Mouse (Mus musculus): ENCODE data around the gene Zfp975. TPM values are rescaled to one million over a fixed set of nuclear protein-coding genes. Genes with fewer than 3 reads are reported as not detected.
A peak's percentile ranks its signal among the peaks of the same experiment; 100 is the strongest.
"Not testable (repeated sequence)": the region's sequence is repeated elsewhere in the genome, so short reads cannot be mapped to it uniquely, and the experiment has no call there.

The Zfp975 gene
- 3.4 and 3.8 TPM in 2 replicates for polyA plus RNA-seq (2016; fragmentation: Nextera tagmentation; extraction: Ambion mirVana)

- Histone ChIP-seq H3K4me3 (peak within 1 kb of the TSS; percentile 65), H3K27ac (peak within 1 kb of the TSS; percentile 27), H3K4me1 (peaks cover 11% of the 10 kb centered on the region; the same call in 1 of the 2 replicates), H3K4me2 (peak within 1 kb of the TSS; percentile 66), H3K9ac (peak within 1 kb of the TSS; percentile 68)
- WGBS (ENCODE audit: insufficient replicate concordance): under 1% methylated on average over 23 of the region's 23 CpGs
- H3K36me3 ChIP-seq; H3K27me3 ChIP-seq (replicated peaks); H3K9me3 ChIP-seq (replicated peaks): not testable (repeated sequence)
- ATAC-seq: peak; percentile 100
Measured at GRCm38 (mm10) chr7:42692362-42693158, at the start of gene Zfp975. TSS of gene Zfp975 (minus strand) at chr7:42692742.

GRCm38 (mm10) chr7:42738536-42739210 is 46.1 kb upstream of the Zfp975 start:
- H3K4me1 ChIP-seq: no peaks in the 10 kb centered on the region
- no peak overlapping the region for H3K4me3 ChIP-seq
- 64% methylated on average over 10 of the region's 10 CpGs for WGBS (ENCODE audit: insufficient replicate concordance)
- no peaks in the 10 kb centered on the region for H3K27me3 ChIP-seq (replicated peaks)
- no peak overlapping the region for H3K4me2 ChIP-seq
- no peaks in the 10 kb centered on the region for H3K36me3 ChIP-seq
- no peak for ATAC-seq
- H3K9ac ChIP-seq: no peak overlapping the region
- H3K27ac ChIP-seq: no peak overlapping the region
- no peaks in the 10 kb centered on the region; the same call in 1 of the 2 replicates for H3K9me3 ChIP-seq (replicated peaks)

GRCm38 (mm10) chr7:42726917-42727316 is 34.4 kb upstream of the Zfp975 start, which contains the start of gene Gm17067:
TSS of gene Gm17067 (minus strand) at chr7:42727017.
- H3K9ac ChIP-seq; ATAC-seq; H3K9me3 ChIP-seq (replicated peaks); H3K4me3 ChIP-seq; H3K4me2 ChIP-seq; H3K4me1 ChIP-seq; H3K36me3 ChIP-seq; H3K27ac ChIP-seq; H3K27me3 ChIP-seq (replicated peaks): not testable (repeated sequence)
- WGBS (ENCODE audit: insufficient replicate concordance): 64% methylated on average over 4 of the region's 4 CpGs

- H3K9me3 ChIP-seq (replicated peaks); ATAC-seq; H3K36me3 ChIP-seq; H3K27ac ChIP-seq; H3K27me3 ChIP-seq (replicated peaks): not testable (repeated sequence)
- 3% methylated on average over 4 of the region's 4 CpGs for whole genome bisulfite sequencing (ENCODE audit: insufficient replicate concordance)
- Histone ChIP-seq H3K4me1 (peaks cover 11% of the 10 kb centered on the region; the same call in 1 of the 2 replicates), H3K4me3 (peak overlapping the region; percentile 65), H3K9ac (peak overlapping the region; percentile 68), H3K4me2 (peak overlapping the region; percentile 66)
Measured at GRCm38 (mm10) chr7:42693251-42693650, 709 bp upstream of the Zfp975 start.

- not testable (repeated sequence) for H3K27me3 ChIP-seq (replicated peaks); H3K9ac ChIP-seq
- WGBS (ENCODE audit: insufficient replicate concordance): 78% methylated on average over 6 of the region's 6 CpGs
Measured at GRCm38 (mm10) chr7:42680081-42680480, 12.5 kb downstream of the Zfp975 start.

GRCm38 (mm10) chr7:42679646-42680045 is 12.9 kb downstream of the Zfp975 start:
- ATAC-seq; H3K27me3 ChIP-seq (replicated peaks); H3K27ac ChIP-seq; H3K36me3 ChIP-seq; H3K9ac ChIP-seq; H3K4me3 ChIP-seq; H3K4me1 ChIP-seq; H3K4me2 ChIP-seq: not testable (repeated sequence)
- H3K9me3 ChIP-seq (replicated peaks): peaks cover 12% of the 10 kb centered on the region

More at GRCm38 (mm10) chr7:42680081-42680480, 12.5 kb downstream of the Zfp975 start:
- H3K27ac ChIP-seq, ATAC-seq, H3K4me2 ChIP-seq, H3K36me3 ChIP-seq, H3K4me1 ChIP-seq, H3K4me3 ChIP-seq: not testable (repeated sequence)
- H3K9me3 ChIP-seq (replicated peaks): peaks cover 14% of the 10 kb centered on the region

- not testable (repeated sequence) for H3K9me3 ChIP-seq (replicated peaks); H3K27ac ChIP-seq; ATAC-seq; H3K27me3 ChIP-seq (replicated peaks); H3K4me2 ChIP-seq; H3K9ac ChIP-seq; H3K4me3 ChIP-seq; H3K4me1 ChIP-seq
- WGBS (ENCODE audit: insufficient replicate concordance): 70% methylated on average over 5 of the region's 5 CpGs
- peaks cover 24% of the 10 kb centered on the region for H3K36me3 ChIP-seq
Measured at GRCm38 (mm10) chr7:42660140-42660539, 32.4 kb downstream of the Zfp975 start.

- not testable (repeated sequence) for H3K4me1 ChIP-seq; H3K27ac ChIP-seq; H3K9ac ChIP-seq; H3K9me3 ChIP-seq (replicated peaks); H3K4me3 ChIP-seq; H3K27me3 ChIP-seq (replicated peaks); H3K36me3 ChIP-seq; H3K4me2 ChIP-seq; ATAC-seq
- 60% methylated on average over 2 of the region's 2 CpGs for WGBS (ENCODE audit: insufficient replicate concordance)
Measured at GRCm38 (mm10) chr7:42655211-42655610, 37.3 kb downstream of the Zfp975 start.

GRCm38 (mm10) chr7:42643120-42643620 is 49.4 kb downstream of the Zfp975 start:
- Histone ChIP-seq H3K9ac (peak overlapping the region; percentile 60; the same call in 1 of the 2 replicates), H3K4me2 (peak overlapping the region; percentile 62), H3K4me3 (peak overlapping the region; percentile 62)
- not testable (repeated sequence) for ATAC-seq; H3K4me1 ChIP-seq; H3K9me3 ChIP-seq (replicated peaks); H3K27me3 ChIP-seq (replicated peaks); H3K27ac ChIP-seq; H3K36me3 ChIP-seq
- 14% methylated on average over 3 of the region's 3 CpGs for WGBS (ENCODE audit: insufficient replicate concordance)

GRCm38 (mm10) chr7:42642152-42643115 is 50.1 kb downstream of the Zfp975 start, which contains the start of gene Zfp976:
TSS of gene Zfp976 (minus strand) at chr7:42642588.
- H3K27ac ChIP-seq; H3K36me3 ChIP-seq; H3K9me3 ChIP-seq (replicated peaks); H3K27me3 ChIP-seq (replicated peaks); H3K4me1 ChIP-seq: not testable (repeated sequence)
- Histone ChIP-seq H3K4me2 (peak within 1 kb of the TSS; percentile 62), H3K9ac (peak within 1 kb of the TSS; percentile 60), H3K4me3 (peak within 1 kb of the TSS; percentile 62)
- peak; percentile 100 for ATAC-seq
- 3% methylated on average over 25 of the region's 25 CpGs for WGBS (ENCODE audit: insufficient replicate concordance)

- H3K4me3 ChIP-seq; H3K4me2 ChIP-seq; H3K4me1 ChIP-seq; H3K27me3 ChIP-seq (replicated peaks); H3K9ac ChIP-seq; ATAC-seq; H3K9me3 ChIP-seq (replicated peaks); H3K27ac ChIP-seq; H3K36me3 ChIP-seq: not testable (repeated sequence)
Measured at GRCm38 (mm10) chr7:42631031-42631430, 61.5 kb downstream of the Zfp975 start.

All from liver, embryonic 12.5 days (tissue).